Mouse (Mus musculus): Measurements from ENCODE around the gene Malsu1.

Gene Malsu1

GRCm38 (mm10) chr6:49073304-49074116, at the start of gene Malsu1:
Gene Malsu1 (plus strand): TSS chr6:49073795.
- DNase-seq (ENCODE audit: low read depth, low spot score): peak; percentile 92

DNA sequence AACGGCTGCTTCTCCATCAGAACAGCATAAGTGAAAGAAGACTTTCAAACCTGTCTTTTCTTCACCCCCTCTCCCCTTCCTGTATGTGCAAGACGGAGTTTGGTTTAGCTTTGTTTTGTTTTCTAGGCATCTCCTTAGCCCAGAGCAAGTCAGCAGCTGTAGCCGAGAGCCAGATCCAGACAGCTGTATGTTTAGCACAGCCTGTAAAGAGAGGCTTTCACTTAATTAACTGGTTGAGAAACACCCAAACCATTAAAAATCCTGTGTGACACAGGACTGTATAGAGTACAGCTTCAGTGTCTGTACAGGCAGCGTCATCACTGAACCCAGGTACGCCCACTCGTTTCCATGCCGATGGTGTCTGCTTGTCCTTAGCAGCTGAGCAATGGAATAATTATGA, 48.3 kb upstream of the Malsu1 start:
- DNase-seq (ENCODE audit: low read depth, low spot score): no peak

DNA sequence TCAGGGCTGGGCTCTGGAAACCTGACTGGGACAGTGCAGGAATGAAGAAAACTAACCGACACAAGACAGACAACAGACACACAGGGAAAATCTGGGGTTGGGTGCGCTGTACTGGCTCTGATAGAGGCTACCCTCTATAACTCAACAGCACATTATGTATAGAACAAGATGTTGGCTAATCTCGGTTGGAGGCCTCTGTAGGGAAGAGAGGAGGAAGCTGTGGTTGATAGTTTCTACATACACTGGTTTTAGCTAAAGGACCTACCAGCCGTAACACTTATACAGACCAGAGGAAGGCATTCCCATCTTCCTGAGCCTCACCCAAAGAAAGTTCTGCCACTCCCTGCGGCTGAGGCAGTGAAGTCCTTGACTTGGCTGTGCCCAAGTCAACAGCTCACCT, 47.1 kb upstream of the Malsu1 start:
- no peak for DNase-seq (ENCODE audit: low read depth, low spot score)

DNA sequence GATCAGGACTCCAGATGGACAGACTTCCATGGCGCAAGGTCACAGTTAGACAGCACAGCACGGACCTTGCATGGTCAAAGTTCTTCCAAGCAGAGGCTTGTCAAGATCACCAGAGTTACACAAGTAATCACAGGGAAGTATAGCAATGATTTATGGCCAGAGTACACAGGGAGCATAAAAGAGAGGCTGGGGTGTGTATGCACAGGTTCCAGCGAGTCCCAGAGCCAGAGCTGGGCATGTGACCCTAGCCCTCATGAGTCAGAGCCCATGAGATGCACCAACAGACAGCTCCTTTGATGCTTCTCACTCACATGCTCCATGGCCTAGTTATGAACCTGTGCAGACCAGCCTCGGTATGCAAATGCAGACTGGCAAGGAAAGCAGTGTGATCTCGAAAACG, 45.6 kb upstream of the Malsu1 start:
- no peak for DNase-seq (ENCODE audit: low read depth, low spot score)

DNA sequence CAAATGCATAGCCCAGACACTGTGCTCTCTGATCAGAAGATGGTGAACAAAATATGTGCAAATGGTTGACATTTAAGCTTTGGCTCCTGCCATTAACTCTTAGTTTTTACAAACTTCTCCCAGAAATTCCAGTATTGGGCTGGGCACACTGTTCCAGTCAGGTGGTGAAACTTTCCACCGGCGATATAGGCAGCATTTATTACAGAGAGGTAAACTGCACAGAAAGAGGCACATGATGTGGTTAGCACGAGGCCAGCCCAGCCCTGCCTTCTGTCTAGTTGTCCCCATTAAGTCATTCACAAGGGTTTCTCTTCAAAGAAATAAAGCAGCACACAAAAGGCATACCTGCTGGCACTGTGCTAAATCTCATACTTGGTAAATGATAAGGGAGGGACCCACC, 44.9 kb upstream of the Malsu1 start:
- no peak for DNase-seq (ENCODE audit: low read depth, low spot score)

- DNase-seq (ENCODE audit: low read depth, low spot score): no peak
Observed at GRCm38 (mm10) chr6:49031230-49031629, 42.4 kb upstream of the Malsu1 start.

DNA sequence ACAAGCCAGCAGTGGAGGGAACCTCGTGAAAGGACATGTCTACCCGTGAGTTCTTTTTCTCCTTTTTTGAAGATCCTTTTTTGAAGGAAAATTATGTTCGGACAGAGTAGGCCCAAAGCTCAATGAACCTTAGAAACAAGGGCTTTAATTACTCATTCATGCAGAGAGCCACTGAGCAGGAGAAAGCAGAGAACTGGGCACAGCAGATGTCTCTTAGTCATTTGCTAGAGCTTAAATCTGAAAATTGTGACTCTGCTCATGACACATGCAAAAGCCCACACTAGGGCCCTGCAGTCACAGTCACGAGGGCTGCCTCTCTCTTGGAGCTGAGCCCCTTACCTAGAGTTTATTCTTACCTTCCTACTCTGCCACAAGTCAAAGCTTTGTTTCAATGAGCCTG, 40.8 kb upstream of the Malsu1 start:
- no peak for DNase-seq (ENCODE audit: low read depth, low spot score)

DNA sequence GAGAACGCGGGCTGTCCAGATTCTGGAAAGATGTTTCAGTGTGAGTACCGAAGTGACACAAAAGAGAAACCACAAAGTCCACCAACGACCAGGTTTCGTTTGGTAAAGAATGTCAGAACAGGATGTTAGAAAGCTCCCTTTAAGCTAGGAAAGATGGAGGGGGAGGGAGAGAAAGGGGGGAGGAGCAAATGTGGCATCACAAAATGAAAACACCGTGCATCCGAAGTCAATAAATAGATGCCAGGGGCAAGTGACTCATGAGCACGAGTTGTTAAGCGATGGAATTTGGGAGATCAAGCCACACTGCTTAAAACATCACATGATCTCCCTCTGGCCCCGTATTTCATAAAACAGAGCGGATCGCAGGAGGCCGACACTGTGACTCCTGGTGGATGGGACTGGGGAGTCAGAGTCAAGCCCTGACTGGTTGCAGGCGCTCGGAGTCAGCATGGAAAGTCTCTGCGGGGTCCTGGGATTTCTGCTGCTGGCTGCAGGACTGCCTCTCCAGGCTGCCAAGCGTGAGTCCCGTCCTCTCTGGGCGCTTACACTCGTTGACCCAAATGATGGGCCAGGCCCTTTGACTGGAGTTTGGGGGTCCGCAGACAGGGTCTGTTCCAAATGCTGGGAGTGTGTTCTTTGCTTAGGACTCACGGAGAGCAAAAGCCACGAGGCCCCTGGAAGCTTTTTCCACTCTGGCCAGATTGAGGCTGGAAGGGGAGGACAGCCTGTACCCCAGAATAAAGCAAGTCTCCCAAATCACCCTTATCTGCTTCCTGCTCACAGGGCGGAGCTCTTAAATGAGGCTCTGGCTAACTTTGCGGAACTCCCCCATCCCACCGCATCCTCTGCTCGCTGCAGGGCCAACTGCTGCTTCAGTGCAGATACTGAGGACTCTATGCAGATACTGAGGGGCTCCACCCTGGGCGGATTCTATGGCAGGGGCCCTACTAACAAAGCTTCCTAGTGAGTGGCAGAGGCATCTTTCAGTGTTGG, 37.0 kb upstream of the Malsu1 start, which contains the start of gene Gpnmb:
Gpnmb (plus strand) TSS at position 272 of the 993 bp plus-strand sequence.
- DNase-seq (ENCODE audit: low read depth, low spot score): peak; percentile 69

- no peak for DNase-seq (ENCODE audit: low read depth, low spot score)
Observed at GRCm38 (mm10) chr6:49037268-49037662, 36.3 kb upstream of the Malsu1 start.

DNA sequence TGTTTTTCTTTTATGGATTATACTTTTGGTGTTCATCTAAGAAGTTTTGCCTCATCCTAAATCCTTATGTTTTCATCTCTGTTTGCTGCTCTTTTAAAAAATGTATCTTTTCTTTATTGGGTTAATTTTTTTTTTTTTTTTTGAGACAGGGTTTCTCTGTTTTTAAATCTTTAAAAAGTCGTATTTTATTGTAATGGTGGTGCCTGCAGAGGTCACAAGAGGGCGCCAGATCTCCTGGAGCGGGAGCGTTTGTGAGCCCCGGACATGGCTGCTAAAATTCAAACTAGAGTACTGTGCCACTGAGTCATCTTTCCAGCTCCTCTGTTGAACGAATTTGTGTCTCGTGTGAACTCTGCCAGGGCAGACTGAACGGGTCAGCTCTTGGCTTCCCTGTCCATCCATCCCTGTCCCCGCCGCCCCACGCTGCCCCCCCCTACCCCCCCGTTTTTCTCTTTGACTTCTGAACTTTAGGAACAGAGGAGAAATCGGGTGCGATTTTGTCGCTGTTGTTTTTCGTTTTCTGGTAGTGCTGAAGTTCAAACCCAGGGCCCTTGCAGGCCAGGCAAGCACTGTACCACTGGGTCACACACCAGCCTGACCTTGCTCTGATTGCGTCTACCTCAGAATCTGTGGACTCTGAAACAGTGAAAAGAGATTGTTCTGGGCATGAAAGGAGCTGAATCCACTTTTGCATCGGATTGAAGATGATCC, 34.0 kb upstream of the Malsu1 start:
- DNase-seq (ENCODE audit: low read depth, low spot score): peak; percentile 74

DNA sequence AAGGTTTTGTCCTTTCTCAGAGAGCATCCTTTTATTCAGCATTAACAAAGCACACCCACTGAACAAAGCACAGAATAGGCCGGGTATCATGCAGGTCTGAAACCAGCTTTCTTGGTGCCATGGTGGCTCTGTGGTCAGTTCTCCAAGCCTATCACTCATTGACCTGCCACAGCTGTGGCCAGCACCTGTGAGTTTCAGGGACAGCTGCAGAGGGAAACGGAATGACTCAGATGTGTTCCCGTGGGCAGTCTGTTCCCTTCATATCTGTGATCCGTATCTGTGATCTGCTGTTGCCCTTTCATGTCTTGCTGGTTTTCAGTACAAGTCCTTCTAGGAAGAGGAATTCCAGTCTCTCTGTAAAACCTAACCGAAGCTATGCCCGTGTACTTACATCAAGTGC, 27.1 kb upstream of the Malsu1 start:
- no peak for DNase-seq (ENCODE audit: low read depth, low spot score)

- no peak for DNase-seq (ENCODE audit: low read depth, low spot score)
Observed at GRCm38 (mm10) chr6:49046976-49047375, 26.6 kb upstream of the Malsu1 start.

DNA sequence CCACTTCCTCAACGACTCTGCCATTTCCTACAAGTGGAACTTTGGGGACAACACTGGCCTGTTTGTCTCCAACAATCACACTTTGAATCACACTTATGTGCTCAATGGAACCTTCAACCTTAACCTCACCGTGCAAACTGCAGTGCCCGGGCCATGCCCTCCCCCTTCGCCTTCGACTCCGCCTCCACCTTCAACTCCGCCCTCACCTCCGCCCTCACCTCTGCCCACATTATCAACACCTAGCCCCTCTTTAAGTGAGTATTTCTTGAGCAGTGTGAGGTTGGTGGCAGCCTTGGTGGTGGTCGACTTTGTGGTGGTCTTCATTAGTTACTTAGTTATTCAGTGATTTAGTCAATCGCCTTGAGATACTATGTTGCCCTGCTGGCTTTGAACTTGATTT, 25.7 kb upstream of the Malsu1 start:
- DNase-seq (ENCODE audit: low read depth, low spot score): no peak

- no peak for DNase-seq (ENCODE audit: low read depth, low spot score)
Observed at GRCm38 (mm10) chr6:49048395-49048794, 25.2 kb upstream of the Malsu1 start.

- DNase-seq (ENCODE audit: low read depth, low spot score): no peak
Observed at GRCm38 (mm10) chr6:49050677-49051410, 22.8 kb upstream of the Malsu1 start.

DNA sequence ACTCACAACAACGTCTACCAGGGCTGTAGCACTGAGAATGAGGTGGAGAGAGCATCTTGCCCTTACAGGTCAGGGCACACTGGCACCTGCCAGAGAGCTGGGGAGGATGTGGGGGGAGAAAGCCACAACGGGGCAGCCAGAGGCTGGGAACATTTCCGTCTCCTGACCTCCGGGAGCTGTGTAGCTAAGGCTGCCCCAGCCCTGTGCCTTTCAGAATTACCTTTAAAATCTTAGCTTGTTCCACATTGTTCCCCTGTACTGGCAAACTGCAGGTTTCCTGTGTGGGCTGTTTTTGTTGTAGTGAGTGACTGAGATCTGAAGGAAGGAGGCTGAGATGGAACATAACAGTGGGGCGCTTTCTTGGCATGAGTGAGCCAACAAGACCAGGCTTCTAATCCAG, 21.4 kb upstream of the Malsu1 start:
- DNase-seq (ENCODE audit: low read depth, low spot score): peak; percentile 48

DNA sequence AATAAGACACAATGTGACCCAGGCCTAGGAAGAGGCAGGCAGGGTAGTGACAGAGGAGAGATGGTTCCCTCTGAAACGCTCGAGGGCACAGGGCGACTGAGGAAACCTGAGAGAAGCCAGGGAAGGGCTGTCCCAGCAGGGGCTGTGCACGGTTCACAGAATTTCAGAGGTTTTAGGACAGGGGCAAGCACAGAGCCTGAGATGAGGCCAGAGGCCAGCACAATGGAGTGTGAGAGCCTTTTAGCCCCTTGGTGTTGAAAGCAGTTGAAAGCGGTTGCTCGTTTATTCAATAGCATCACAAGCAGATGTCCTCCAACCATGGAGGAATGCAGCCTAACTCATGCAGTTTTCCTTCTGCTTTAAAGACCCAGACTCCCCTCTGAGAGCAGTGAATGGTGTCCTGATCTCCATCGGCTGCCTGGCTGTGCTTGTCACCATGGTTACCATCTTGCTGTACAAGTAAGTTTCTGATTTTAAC, 18.3 kb upstream of the Malsu1 start:
- no peak for DNase-seq (ENCODE audit: low read depth, low spot score)

- DNase-seq (ENCODE audit: low read depth, low spot score): no peak
Observed at GRCm38 (mm10) chr6:49056009-49056408, 17.6 kb upstream of the Malsu1 start.

DNA sequence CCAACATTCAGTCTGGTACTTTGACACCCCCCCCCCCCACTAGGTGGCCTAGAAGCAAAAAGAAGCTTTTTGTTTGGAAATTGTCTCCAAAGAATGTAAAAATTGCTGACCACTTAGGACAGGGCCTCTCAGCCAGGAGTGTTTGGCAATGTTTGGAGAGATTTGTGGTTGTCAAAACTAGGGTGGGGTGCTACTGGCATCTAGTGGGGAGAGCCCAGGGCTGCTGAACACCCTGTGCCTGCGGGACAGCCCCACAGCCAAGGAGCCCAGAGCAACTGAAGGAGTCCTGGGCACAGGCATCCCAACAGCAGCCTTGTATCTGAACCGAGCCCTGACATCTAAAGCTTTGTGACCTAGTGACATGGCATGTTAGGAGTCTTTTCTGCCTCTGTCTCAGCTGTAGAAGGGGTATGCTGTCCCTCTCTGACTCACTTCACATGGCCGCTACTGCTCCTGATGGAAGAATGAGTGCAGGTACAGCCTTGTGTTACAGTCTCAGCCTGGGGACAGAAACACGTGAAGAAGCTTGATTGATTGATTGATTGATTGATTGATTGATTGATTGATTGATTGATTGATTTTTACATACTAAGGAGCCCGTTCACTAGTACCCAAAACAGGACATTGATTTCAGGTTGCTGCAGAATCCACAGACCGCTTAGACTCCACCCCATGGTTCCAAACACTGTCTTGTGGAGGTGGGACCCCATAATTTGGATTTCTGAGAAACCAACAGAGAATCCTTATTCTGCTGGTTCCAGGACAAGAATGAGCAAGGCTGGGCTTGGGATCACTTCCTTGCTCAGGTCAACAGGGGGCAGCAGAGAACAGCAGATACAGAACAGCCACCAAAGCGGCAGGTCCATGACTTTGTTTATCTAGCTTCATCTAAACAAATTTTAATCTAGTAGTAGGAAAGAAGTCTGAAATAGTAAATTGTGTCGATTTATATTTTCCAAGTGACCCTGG, 16.3 kb upstream of the Malsu1 start:
- peak; percentile 64 for DNase-seq (ENCODE audit: low read depth, low spot score)

GRCm38 (mm10) chr6:49068361-49068760, 5.2 kb upstream of the Malsu1 start:
- DNase-seq (ENCODE audit: low read depth, low spot score): no peak
